Mouse (Mus musculus): Measurements from ENCODE around the gene Gm20388. TPM values are rescaled to one million over a fixed set of nuclear protein-coding genes. Genes with fewer than 3 reads are reported as not detected.

Gene Gm20388
- polyA plus RNA-seq, 1 experiment from 2014 or later, result 5.3 TPM

DNA sequence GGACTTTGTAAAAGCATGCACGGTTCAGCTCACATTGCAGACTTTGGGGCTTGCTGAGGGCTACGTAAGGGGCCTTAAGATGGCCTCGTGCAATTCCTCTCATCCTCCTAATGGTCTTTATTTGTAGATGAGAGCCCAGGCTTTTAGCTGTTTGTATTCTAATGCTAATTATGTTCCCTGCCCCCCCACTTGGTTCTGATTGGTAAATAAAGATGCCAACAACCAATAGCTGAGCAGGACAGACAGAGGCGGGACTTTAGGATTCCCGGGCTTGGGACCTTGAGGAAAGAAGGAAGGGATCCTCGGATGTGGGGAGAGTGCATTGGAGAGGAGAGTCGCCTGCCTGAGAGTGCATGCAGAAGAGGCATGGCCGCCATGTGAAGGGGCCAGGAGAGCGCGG lies 3849.3 kb downstream of the Gm20388 start:
- H3K9ac ChIP-seq (ENCODE audit: low read depth, low read length), result no peak overlapping the region
- WGBS, result 13% methylated on average over 10 of the region's 10 CpGs
- ATAC-seq (replicated peaks; ENCODE audit: low FRiP score) (no peak), DNase-seq (ENCODE audit: low spot score) (no peak)
- H3K27ac ChIP-seq (ENCODE audit: low read depth, low read length), result no peak overlapping the region
- peak overlapping the region; percentile 36 for H3K4me2 ChIP-seq
- no peaks in the 10 kb centered on the region for H3K36me3 ChIP-seq (ENCODE audit: control insufficient read depth, insufficient read depth, low read length)
- H3K4me1 ChIP-seq (replicated peaks; ENCODE audit: control insufficient read depth, insufficient read depth, low read length), result 0 out of 2 replicates have a peak, but pooled peaks cover 9% of the 10 kb centered on the region
- H3K4me3 ChIP-seq (ENCODE audit: low read depth, low read length), result peak overlapping the region; percentile 12; the same call in 1 of the 2 replicates
- peaks cover 4% of the 10 kb centered on the region; the same call in 1 of the 2 replicates for H3K27me3 ChIP-seq (replicated peaks; ENCODE audit: control insufficient read depth, insufficient read depth, low read length)
- H3K9me3 ChIP-seq (ENCODE audit: control insufficient read depth, low read length), result no peaks in the 10 kb centered on the region

DNA sequence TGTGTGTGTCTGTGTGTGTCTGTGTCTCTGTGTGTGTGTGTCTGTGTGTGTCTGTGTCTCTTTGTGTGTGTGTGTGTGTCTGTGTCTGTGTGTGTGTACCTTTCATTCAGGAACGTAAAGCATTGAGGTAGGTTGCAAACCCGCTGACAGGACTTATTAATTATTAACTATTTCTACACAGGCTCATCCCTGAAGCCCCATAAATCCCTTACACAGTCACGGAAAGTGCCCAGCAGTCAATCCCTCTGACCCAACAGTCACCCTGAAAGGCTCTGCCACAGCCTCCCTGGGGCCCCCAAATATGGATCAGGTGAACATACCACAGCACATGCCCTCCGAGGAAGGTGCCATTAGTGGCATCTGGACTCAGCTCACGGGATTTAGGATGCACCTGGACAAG lies 3849.9 kb downstream of the Gm20388 start:
- no peak overlapping the region; the same call in 1 of the 2 replicates for H3K4me3 ChIP-seq (ENCODE audit: low read depth, low read length)
- no peak for ATAC-seq (replicated peaks; ENCODE audit: low FRiP score)

DNA sequence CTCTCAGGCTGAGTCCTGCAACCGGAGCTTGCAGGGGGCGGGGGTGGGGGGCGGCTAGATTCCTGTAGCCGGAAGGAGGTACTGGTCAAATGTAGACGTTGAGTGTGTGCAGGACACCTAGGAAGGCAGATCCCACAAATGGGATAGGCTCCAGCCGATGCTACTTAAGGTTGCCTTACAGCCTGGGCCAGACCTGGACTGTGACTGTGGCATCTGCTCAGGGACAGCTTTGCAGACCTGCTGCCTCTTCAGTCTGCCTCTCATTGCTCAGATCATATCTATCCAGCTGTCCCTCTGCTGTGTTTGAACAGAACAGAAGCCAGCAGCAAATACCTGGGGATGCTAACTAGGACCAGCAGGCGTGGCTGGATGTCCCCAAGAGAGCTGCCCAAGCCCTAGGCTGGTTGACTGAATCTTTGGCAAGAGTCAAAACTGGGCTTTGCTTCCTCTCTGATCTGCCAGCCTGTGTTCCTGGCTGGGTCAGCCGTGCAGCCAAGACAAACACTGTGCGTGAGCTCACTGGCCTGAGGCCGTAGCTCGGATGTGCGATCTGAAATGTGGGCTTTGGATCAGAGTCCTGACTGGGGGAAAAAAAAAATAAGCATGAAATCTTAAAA lies 3850.7 kb downstream of the Gm20388 start:
- peaks cover 4% of the 10 kb centered on the region; the same call in 1 of the 2 replicates for H3K27me3 ChIP-seq (replicated peaks; ENCODE audit: control insufficient read depth, insufficient read depth, low read length)
- no peak for ATAC-seq (replicated peaks; ENCODE audit: low FRiP score)
- no peak overlapping the region for H3K4me2 ChIP-seq
- no peak for DNase-seq (ENCODE audit: low spot score)
- H3K4me1 ChIP-seq (replicated peaks; ENCODE audit: control insufficient read depth, insufficient read depth, low read length), result 0 out of 2 replicates have a peak, but pooled peaks cover 9% of the 10 kb centered on the region
- no peak overlapping the region for H3K4me3 ChIP-seq (ENCODE audit: low read depth, low read length)
- H3K9me3 ChIP-seq (ENCODE audit: control insufficient read depth, low read length), result no peaks in the 10 kb centered on the region
- no peak overlapping the region for H3K27ac ChIP-seq (ENCODE audit: low read depth, low read length)
- WGBS, result 44% methylated on average over 12 of the region's 12 CpGs
- no peaks in the 10 kb centered on the region for H3K36me3 ChIP-seq (ENCODE audit: control insufficient read depth, insufficient read depth, low read length)
- H3K9ac ChIP-seq (ENCODE audit: low read depth, low read length), result no peak overlapping the region

More for the DNA sequence above, 3849.9 kb downstream of the Gm20388 start:
- H3K4me1 ChIP-seq (replicated peaks; ENCODE audit: control insufficient read depth, insufficient read depth, low read length), result 0 out of 2 replicates have a peak, but pooled peaks cover 9% of the 10 kb centered on the region
- 70% methylated on average over 5 of the region's 5 CpGs for WGBS
- no peaks in the 10 kb centered on the region for H3K9me3 ChIP-seq (ENCODE audit: control insufficient read depth, low read length)
- H3K27ac ChIP-seq (ENCODE audit: low read depth, low read length), result no peak overlapping the region
- no peaks in the 10 kb centered on the region for H3K36me3 ChIP-seq (ENCODE audit: control insufficient read depth, insufficient read depth, low read length)
- peak overlapping the region; percentile 36; the same call in 1 of the 2 replicates for H3K4me2 ChIP-seq
- DNase-seq (ENCODE audit: low spot score), result no peak
- H3K9ac ChIP-seq (ENCODE audit: low read depth, low read length), result no peak overlapping the region
- peaks cover 4% of the 10 kb centered on the region; the same call in 1 of the 2 replicates for H3K27me3 ChIP-seq (replicated peaks; ENCODE audit: control insufficient read depth, insufficient read depth, low read length)

DNA sequence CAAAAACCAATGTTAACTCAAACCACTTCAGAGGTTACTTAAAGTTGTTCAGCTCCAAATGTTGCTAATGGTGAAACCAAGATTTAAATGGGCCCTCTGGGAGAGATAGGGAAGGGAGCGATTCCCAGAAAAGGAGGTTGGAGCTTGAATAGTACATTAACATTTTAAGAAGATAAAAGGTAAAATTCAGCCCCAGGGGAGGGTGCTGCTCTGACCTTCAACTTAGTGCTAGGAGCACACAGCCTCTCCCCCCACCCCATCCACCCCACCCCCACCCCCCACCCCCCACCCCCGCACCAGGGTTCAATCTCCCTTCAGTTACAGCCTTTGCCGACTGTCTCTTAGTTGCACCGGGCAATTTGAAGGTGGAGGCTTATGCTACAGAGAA lies 3851.2 kb downstream of the Gm20388 start:
- Histone ChIP-seq H3K27me3 (replicated peaks; ENCODE audit: control insufficient read depth, insufficient read depth, low read length) (peaks cover 7% of the 10 kb centered on the region; the same call in 1 of the 2 replicates), H3K9me3 (ENCODE audit: control insufficient read depth, low read length) (no peaks in the 10 kb centered on the region), H3K9ac (ENCODE audit: low read depth, low read length) (no peak overlapping the region), H3K27ac (ENCODE audit: low read depth, low read length) (no peak overlapping the region), H3K4me3 (ENCODE audit: low read depth, low read length) (no peak overlapping the region), H3K4me1 (replicated peaks; ENCODE audit: control insufficient read depth, insufficient read depth, low read length) (0 out of 2 replicates have a peak, but pooled peaks cover 9% of the 10 kb centered on the region), H3K4me2 (no peak overlapping the region), H3K36me3 (ENCODE audit: control insufficient read depth, insufficient read depth, low read length) (no peaks in the 10 kb centered on the region)
- WGBS, result 46% methylated on average over 4 of the region's 4 CpGs
- ATAC-seq (replicated peaks; ENCODE audit: low FRiP score), result no peak
- DNase-seq (ENCODE audit: low spot score), result no peak

DNA sequence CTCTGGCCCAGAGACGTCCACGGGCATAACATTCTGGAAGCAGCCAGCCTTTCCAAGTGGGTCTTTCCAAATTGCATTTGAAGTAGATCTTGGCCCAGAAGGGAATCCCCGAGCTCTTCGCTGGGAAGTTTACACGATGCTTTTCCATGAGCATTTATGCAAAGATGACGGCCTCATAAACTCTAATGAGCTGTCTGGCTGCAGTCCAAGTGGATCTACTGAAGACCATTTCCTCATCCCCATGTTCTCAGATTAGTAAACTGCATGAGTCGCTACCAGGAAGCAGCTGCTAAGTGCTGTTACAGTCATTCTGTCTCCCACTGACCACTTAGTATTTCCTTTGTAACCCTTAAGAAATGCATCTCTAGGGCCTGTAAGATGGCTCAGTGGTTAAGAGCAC lies 3852.7 kb downstream of the Gm20388 start:
- Histone ChIP-seq H3K4me1 (replicated peaks; ENCODE audit: control insufficient read depth, insufficient read depth, low read length) (0 out of 2 replicates have a peak, but pooled peaks cover 9% of the 10 kb centered on the region), H3K36me3 (ENCODE audit: control insufficient read depth, insufficient read depth, low read length) (no peaks in the 10 kb centered on the region), H3K4me2 (no peak overlapping the region), H3K27ac (ENCODE audit: low read depth, low read length) (no peak overlapping the region), H3K9me3 (ENCODE audit: control insufficient read depth, low read length) (no peaks in the 10 kb centered on the region), H3K27me3 (replicated peaks; ENCODE audit: control insufficient read depth, insufficient read depth, low read length) (peaks cover 9% of the 10 kb centered on the region; the same call in 1 of the 2 replicates), H3K4me3 (ENCODE audit: low read depth, low read length) (no peak overlapping the region), H3K9ac (ENCODE audit: low read depth, low read length) (no peak overlapping the region)
- 63% methylated on average over 7 of the region's 7 CpGs for WGBS
- no peak for ATAC-seq (replicated peaks; ENCODE audit: low FRiP score)
- DNase-seq (ENCODE audit: low spot score), result no peak

DNA sequence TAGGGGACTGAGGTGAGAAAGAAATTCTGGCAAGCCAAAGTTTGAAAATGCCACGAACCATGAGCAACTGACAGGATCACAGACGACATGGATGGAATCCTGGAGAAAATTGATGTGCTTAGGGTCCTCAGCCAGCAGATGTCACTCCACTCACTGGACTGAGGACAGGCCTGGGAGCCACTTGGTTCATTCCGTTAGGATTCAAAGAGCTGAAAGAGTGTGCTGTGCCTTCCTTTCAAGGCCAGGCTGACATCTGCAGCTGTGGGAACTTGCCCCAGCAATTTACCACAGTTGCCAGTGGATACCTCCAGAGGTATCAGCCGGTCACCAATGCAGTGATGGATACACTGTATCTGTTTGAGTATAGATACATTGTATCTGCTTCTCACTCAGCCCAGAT lies 3854.0 kb downstream of the Gm20388 start:
- H3K36me3 ChIP-seq (ENCODE audit: control insufficient read depth, insufficient read depth, low read length), result no peaks in the 10 kb centered on the region
- no peak overlapping the region for H3K4me3 ChIP-seq (ENCODE audit: low read depth, low read length)
- H3K4me2 ChIP-seq, result no peak overlapping the region
- H3K9ac ChIP-seq (ENCODE audit: low read depth, low read length), result no peak overlapping the region
- ATAC-seq (replicated peaks; ENCODE audit: low FRiP score), result no peak
- no peaks in the 10 kb centered on the region for H3K9me3 ChIP-seq (ENCODE audit: control insufficient read depth, low read length)
- no peak overlapping the region for H3K27ac ChIP-seq (ENCODE audit: low read depth, low read length)
- H3K4me1 ChIP-seq (replicated peaks; ENCODE audit: control insufficient read depth, insufficient read depth, low read length), result 0 out of 2 replicates have a peak, but pooled peaks cover 9% of the 10 kb centered on the region
- 35% methylated on average over 4 of the region's 4 CpGs for WGBS
- DNase-seq (ENCODE audit: low spot score), result no peak
- peaks cover 11% of the 10 kb centered on the region; the same call in 1 of the 2 replicates for H3K27me3 ChIP-seq (replicated peaks; ENCODE audit: control insufficient read depth, insufficient read depth, low read length)

DNA sequence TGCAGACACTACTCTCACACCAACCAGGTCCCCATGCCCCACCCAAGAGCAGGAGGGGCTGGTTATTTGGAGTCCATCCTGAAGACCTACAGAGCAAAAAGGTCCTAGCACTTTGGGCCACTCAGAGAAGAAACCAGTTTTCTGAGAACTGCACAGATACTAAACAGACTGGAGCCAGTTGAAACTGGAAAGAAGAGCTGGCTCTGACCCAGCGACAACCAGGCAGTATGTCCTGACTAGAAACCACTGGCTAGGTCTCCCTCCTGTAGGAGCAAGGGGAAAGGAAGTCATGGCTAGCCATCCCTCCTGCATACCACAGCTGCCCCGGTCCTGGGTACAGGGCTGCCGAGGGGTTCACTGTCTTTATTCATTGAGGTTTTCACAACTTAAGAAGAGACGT lies 3855.9 kb downstream of the Gm20388 start:
- Histone ChIP-seq H3K27me3 (replicated peaks; ENCODE audit: control insufficient read depth, insufficient read depth, low read length) (peaks cover 11% of the 10 kb centered on the region), H3K9me3 (ENCODE audit: control insufficient read depth, low read length) (no peaks in the 10 kb centered on the region), H3K27ac (ENCODE audit: low read depth, low read length) (no peak overlapping the region), H3K4me2 (no peak overlapping the region), H3K4me3 (ENCODE audit: low read depth, low read length) (no peak overlapping the region), H3K36me3 (ENCODE audit: control insufficient read depth, insufficient read depth, low read length) (no peaks in the 10 kb centered on the region), H3K9ac (ENCODE audit: low read depth, low read length) (no peak overlapping the region), H3K4me1 (replicated peaks; ENCODE audit: control insufficient read depth, insufficient read depth, low read length) (0 out of 2 replicates have a peak, but pooled peaks cover 3% of the 10 kb centered on the region)
- ATAC-seq (replicated peaks; ENCODE audit: low FRiP score) (no peak), DNase-seq (ENCODE audit: low spot score) (no peak)
- 73% methylated on average over 4 of the region's 4 CpGs for WGBS

DNA sequence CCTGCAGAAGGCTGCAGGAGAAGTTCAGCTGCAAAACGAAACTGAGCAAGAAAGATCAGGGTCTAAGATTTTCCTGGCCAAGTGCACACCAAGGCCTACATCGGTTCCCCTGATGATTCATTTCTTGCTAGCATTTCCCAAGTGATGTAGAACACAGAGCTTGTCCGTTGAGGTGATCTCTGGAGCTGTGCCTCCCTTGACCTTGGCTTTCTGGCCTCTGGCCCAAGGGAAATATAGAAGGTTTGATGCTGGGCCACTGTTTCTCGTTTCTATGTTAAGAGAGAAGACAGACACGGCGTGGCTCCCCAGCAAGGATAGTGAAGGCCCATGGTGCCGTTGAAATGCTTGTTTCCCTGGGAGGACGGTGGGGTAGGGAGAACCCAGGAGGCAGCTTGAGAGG lies 3857.2 kb downstream of the Gm20388 start:
- Histone ChIP-seq H3K27me3 (replicated peaks; ENCODE audit: control insufficient read depth, insufficient read depth, low read length) (peaks cover 7% of the 10 kb centered on the region), H3K27ac (ENCODE audit: low read depth, low read length) (no peak overlapping the region), H3K9me3 (ENCODE audit: control insufficient read depth, low read length) (no peaks in the 10 kb centered on the region), H3K4me1 (replicated peaks; ENCODE audit: control insufficient read depth, insufficient read depth, low read length) (no peaks in the 10 kb centered on the region), H3K4me3 (ENCODE audit: low read depth, low read length) (no peak overlapping the region), H3K9ac (ENCODE audit: low read depth, low read length) (no peak overlapping the region), H3K36me3 (ENCODE audit: control insufficient read depth, insufficient read depth, low read length) (no peaks in the 10 kb centered on the region), H3K4me2 (no peak overlapping the region)
- 70% methylated on average over 8 of the region's 8 CpGs for WGBS
- ATAC-seq (replicated peaks; ENCODE audit: low FRiP score), result no peak
- no peak for DNase-seq (ENCODE audit: low spot score)
